Mouse (Mus musculus) liver, embryonic 16.5 days (tissue): ENCODE data around the gene Nmu. TPM values are rescaled to one million over a fixed set of nuclear protein-coding genes. Genes with fewer than 3 reads are reported as not detected.

Experiments
- ATAC-seq: fragments of 200-750 bp; cut with Nextera tagmentation; 2 replicates; pipeline ENCODE4 v1.8.0; 2017; ENCODE audit warnings: low read depth, mild to moderate bottlenecking, moderate number of reproducible peaks, moderate library complexity
- H3K27ac ChIP-seq: fragments of 300-500 bp; sonication (generic); 2 replicates; pipeline ENCODE4 v1.5.1; 2014; ENCODE audit warnings: mild to moderate bottlenecking, low read length
- H3K27me3 ChIP-seq: fragments of 300-500 bp; sonication (generic); 2 replicates; pipeline ENCODE4 v1.6.1; 2014; ENCODE audit warnings: low read depth, low read length, mixed read lengths; ENCODE audit not compliant: control insufficient read depth, insufficient read depth
- H3K36me3 ChIP-seq: fragments of 300-500 bp; sonication (generic); 2 replicates; pipeline ENCODE4 v1.6.1; 2014; ENCODE audit warnings: mild to moderate bottlenecking; ENCODE audit not compliant: control insufficient read depth, insufficient read depth
- H3K4me1 ChIP-seq: fragments of 300-500 bp; sonication (generic); 2 replicates; pipeline ENCODE4 v1.6.1; 2014; ENCODE audit warnings: low read depth, low read length, mixed read lengths; ENCODE audit not compliant: control insufficient read depth
- H3K4me2 ChIP-seq: fragments of 300-500 bp; sonication (generic); 2 replicates; pipeline ENCODE4 v1.6.1; 2014; ENCODE audit warnings: low read depth, low read length, mixed read lengths
- H3K4me3 ChIP-seq: fragments of 300-500 bp; sonication (generic); 2 replicates; pipeline ENCODE4 v1.5.1; 2014; ENCODE audit warnings: low read depth, mild to moderate bottlenecking, low read length
- H3K9ac ChIP-seq: fragments of 300-500 bp; sonication (generic); 2 replicates; pipeline ENCODE4 v1.6.1; 2014; ENCODE audit warnings: low read depth, low read length
- H3K9me3 ChIP-seq: fragments of 300-500 bp; sonication (generic); replicated peaks from 2 replicates; pipeline ENCODE4 v1.6.1; 2016; ENCODE audit warnings: low read length; ENCODE audit not compliant: control insufficient read depth
- WGBS: fragments of 180-500 bp; shearing (Covaris S2); extraction: QIAGEN DNeasy Blood & Tissue Kit; methylation state at CpG from one replicate; pipeline ENCODE4 v1.1.7; 2014; ENCODE audit not compliant: insufficient replicate concordance; 5-methylcytosine and 5-hydroxymethylcytosine counted together
- polyA plus RNA-seq: library from polyadenylated mRNA; unstranded; fragments of >200 nt; fragmentation: Nextera tagmentation; extraction: Ambion mirVana; gene quantifications from 2 replicates; pipeline ENCODE4 v1.2.1, GENCODE M21; 2015

The Nmu gene
- polyA plus RNA-seq, 1 experiment from 2014 or later, result not detected

GRCm38 (mm10) chr5:76330953-76331352, 32.6 kb downstream of the Nmu start, which contains the start of gene Pdcl2:
Gene Pdcl2, minus strand, starts transcription at chr5:76331156.
- no peak within 1 kb of the TSS for H3K4me3 ChIP-seq
- no peak for ATAC-seq

GRCm38 (mm10) chr5:76327296-76327695, 36.3 kb downstream of the Nmu start:
- ATAC-seq, result no peak
- WGBS, result 54% methylated on average over 2 of the region's 2 CpGs

More at GRCm38 (mm10) chr5:76330953-76331352, 32.6 kb downstream of the Nmu start, which contains the start of gene Pdcl2:
- H3K9me3 ChIP-seq, result no peaks in the 10 kb centered on the region
- WGBS, result 79% methylated on average over 7 of the region's 7 CpGs
- H3K4me1 ChIP-seq, result no peaks in the 10 kb centered on the region
- no peak within 1 kb of the TSS for H3K9ac ChIP-seq
- no peaks in the 10 kb centered on the region for H3K36me3 ChIP-seq
- no peaks in the 10 kb centered on the region for H3K27me3 ChIP-seq
- H3K27ac ChIP-seq, result no peak within 1 kb of the TSS
- no peak within 1 kb of the TSS for H3K4me2 ChIP-seq

GRCm38 (mm10) chr5:76325113-76325512, 38.5 kb downstream of the Nmu start:
- Histone ChIP-seq H3K4me1 (no peaks in the 10 kb centered on the region), H3K36me3 (no peaks in the 10 kb centered on the region), H3K27ac (no peak overlapping the region), H3K4me3 (no peak overlapping the region), H3K4me2 (no peak overlapping the region), H3K27me3 (no peaks in the 10 kb centered on the region), H3K9ac (no peak overlapping the region), H3K9me3 (no peaks in the 10 kb centered on the region)
- WGBS, result 75% methylated on average over 4 of the region's 4 CpGs
- no peak for ATAC-seq

More at GRCm38 (mm10) chr5:76327296-76327695, 36.3 kb downstream of the Nmu start:
- no peaks in the 10 kb centered on the region for H3K36me3 ChIP-seq
- no peak overlapping the region for H3K4me2 ChIP-seq
- H3K4me1 ChIP-seq, result no peaks in the 10 kb centered on the region
- H3K9ac ChIP-seq, result no peak overlapping the region
- H3K4me3 ChIP-seq, result no peak overlapping the region
- no peak overlapping the region for H3K27ac ChIP-seq
- no peaks in the 10 kb centered on the region for H3K27me3 ChIP-seq
- no peaks in the 10 kb centered on the region for H3K9me3 ChIP-seq

- no peak overlapping the region for H3K4me2 ChIP-seq
- H3K9ac ChIP-seq, result no peak overlapping the region
- H3K27ac ChIP-seq, result no peak overlapping the region
- ATAC-seq, result no peak
- H3K27me3 ChIP-seq, result no peaks in the 10 kb centered on the region
- 56% methylated on average over 11 of the region's 11 CpGs for WGBS
- H3K36me3 ChIP-seq, result no peaks in the 10 kb centered on the region
- H3K4me3 ChIP-seq, result no peak overlapping the region
- H3K9me3 ChIP-seq, result no peaks in the 10 kb centered on the region
- no peaks in the 10 kb centered on the region for H3K4me1 ChIP-seq
Observed at GRCm38 (mm10) chr5:76321249-76322196, 42.1 kb downstream of the Nmu start.

GRCm38 (mm10) chr5:76308206-76308605, 55.4 kb downstream of the Nmu start:
- 40% methylated on average over 2 of the region's 2 CpGs for WGBS
- Histone ChIP-seq H3K27ac (no peak overlapping the region), H3K4me2 (no peak overlapping the region), H3K4me1 (peaks cover 4% of the 10 kb centered on the region), H3K36me3 (no peaks in the 10 kb centered on the region), H3K9me3 (no peaks in the 10 kb centered on the region), H3K9ac (no peak overlapping the region), H3K27me3 (peaks cover 16% of the 10 kb centered on the region), H3K4me3 (no peak overlapping the region)
- no peak for ATAC-seq

GRCm38 (mm10) chr5:76306261-76306660, 57.3 kb downstream of the Nmu start:
- Histone ChIP-seq H3K4me2 (no peak overlapping the region), H3K4me1 (peaks cover 6% of the 10 kb centered on the region), H3K27ac (no peak overlapping the region), H3K27me3 (peaks cover 16% of the 10 kb centered on the region), H3K36me3 (no peaks in the 10 kb centered on the region), H3K9ac (no peak overlapping the region), H3K9me3 (no peaks in the 10 kb centered on the region), H3K4me3 (no peak overlapping the region)
- ATAC-seq, result no peak
- 56% methylated on average over 3 of the region's 3 CpGs for WGBS

GRCm38 (mm10) chr5:76305616-76306015, 58.0 kb downstream of the Nmu start:
- Histone ChIP-seq H3K4me1 (peaks cover 6% of the 10 kb centered on the region), H3K9me3 (no peaks in the 10 kb centered on the region), H3K27me3 (peaks cover 16% of the 10 kb centered on the region), H3K4me3 (peak overlapping the region; percentile 80), H3K4me2 (peak overlapping the region; percentile 83), H3K27ac (no peak overlapping the region; the same call in 1 of the 2 replicates), H3K9ac (no peak overlapping the region), H3K36me3 (no peaks in the 10 kb centered on the region)
- no peak for ATAC-seq
- WGBS, result 8% methylated on average over 8 of the region's 8 CpGs

GRCm38 (mm10) chr5:76304452-76305341, 58.9 kb downstream of the Nmu start, which contains the start of gene Clock:
Gene Clock, minus strand, starts transcription at chr5:76304792.
- Histone ChIP-seq H3K9me3 (no peaks in the 10 kb centered on the region), H3K27ac (peak within 1 kb of the TSS; percentile 81), H3K9ac (peak within 1 kb of the TSS; percentile 74), H3K4me3 (peak within 1 kb of the TSS; percentile 80), H3K4me1 (peaks cover 6% of the 10 kb centered on the region), H3K4me2 (peak within 1 kb of the TSS; percentile 83), H3K27me3 (peaks cover 16% of the 10 kb centered on the region), H3K36me3 (no peaks in the 10 kb centered on the region)
- WGBS, result under 1% methylated on average over 67 of the region's 104 CpGs
- peak; percentile 72 for ATAC-seq
